Mouse (Mus musculus): Measurements from ENCODE around the gene 1700029I15Rik. TPM values are rescaled to one million over a fixed set of nuclear protein-coding genes. Genes with fewer than 3 reads are reported as not detected.
A peak's percentile ranks its signal among the peaks of the same experiment; 100 is the strongest.

1700029I15Rik gene
- polyA plus RNA-seq, 1 experiment = 3.2 TPM

DNA sequence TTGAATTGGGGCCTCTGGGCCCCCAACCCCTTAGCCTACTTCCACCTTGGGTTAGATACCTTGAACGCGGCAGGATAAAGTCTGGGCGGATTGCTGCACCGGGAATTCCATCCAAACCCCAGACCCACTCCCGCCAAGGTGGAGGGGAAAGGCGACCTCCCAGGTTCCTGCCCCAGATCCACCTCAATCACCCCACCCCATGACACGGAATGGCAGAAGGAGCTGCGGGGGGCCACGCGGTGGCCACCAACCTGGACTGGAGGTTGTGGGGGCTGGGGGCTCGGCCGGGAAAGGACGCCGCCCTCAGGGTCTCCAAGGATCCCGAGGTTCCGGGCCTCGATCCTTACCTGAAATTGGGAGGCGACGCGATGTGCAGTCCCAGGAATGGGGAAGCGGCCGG is 18.3 kb downstream of the 1700029I15Rik start:
- Histone ChIP-seq H3K4me3 (replicated peaks; ENCODE audit: extremely low read depth, low read depth, low read length) (peak overlapping the region; percentile 15), H3K4me1 (ENCODE audit: control insufficient read depth, insufficient read depth, low read length) (peaks cover 5% of the 10 kb centered on the region; the same call in 1 of the 2 replicates)
- TF ChIP-seq POLR2A (IDR thresholded peaks at IDR 0.05; ENCODE audit: borderline replicate concordance, extremely low read depth, low read depth, low read length) (no peak), CTCF (IDR thresholded peaks at IDR 0.05; ENCODE audit: insufficient read depth, low read length) (no peak)
- WGBS = 6% methylated on average over 22 of the region's 22 CpGs
- DNase-seq = no peak

DNA sequence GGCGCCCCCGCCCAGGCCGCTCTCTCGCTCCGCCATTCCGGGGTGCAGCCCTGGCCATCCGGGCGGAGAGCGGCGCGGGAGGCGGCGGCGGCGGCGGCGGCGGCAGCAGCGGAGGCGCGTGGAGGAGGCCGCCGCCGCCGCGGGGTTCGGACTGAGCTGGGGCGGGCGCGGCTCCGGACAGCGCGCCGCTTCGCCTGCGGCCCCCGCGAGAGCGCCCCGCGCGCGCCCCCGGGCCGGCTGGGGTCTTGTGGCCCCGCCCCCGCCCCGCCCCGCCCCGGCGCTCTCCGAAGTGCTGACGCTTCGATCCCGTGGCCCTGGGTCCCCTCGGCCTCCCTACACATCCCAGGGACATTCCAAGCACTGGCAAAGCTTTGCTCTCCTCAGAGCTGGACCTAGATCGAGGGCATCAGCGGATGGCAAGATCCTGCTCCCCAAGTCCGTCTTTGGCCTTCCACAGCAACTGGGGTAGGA is 18.8 kb downstream of the 1700029I15Rik start, which contains the start of gene Mapk8ip1:
Mapk8ip1 (minus strand) TSS at position 173 of the 471 bp plus-strand sequence.
- Histone ChIP-seq H3K4me3 (replicated peaks; ENCODE audit: extremely low read depth, low read depth, low read length) (peak within 1 kb of the TSS; percentile 54), H3K4me1 (ENCODE audit: control insufficient read depth, insufficient read depth, low read length) (peaks cover 5% of the 10 kb centered on the region; the same call in 1 of the 2 replicates)
- TF ChIP-seq CTCF (IDR thresholded peaks at IDR 0.05; ENCODE audit: insufficient read depth, low read length) = no peak
- no peak for TF ChIP-seq POLR2A (IDR thresholded peaks at IDR 0.05; ENCODE audit: borderline replicate concordance, extremely low read depth, low read depth, low read length)
- DNase-seq = no peak
- WGBS = 2% methylated on average over 42 of the region's 59 CpGs

DNA sequence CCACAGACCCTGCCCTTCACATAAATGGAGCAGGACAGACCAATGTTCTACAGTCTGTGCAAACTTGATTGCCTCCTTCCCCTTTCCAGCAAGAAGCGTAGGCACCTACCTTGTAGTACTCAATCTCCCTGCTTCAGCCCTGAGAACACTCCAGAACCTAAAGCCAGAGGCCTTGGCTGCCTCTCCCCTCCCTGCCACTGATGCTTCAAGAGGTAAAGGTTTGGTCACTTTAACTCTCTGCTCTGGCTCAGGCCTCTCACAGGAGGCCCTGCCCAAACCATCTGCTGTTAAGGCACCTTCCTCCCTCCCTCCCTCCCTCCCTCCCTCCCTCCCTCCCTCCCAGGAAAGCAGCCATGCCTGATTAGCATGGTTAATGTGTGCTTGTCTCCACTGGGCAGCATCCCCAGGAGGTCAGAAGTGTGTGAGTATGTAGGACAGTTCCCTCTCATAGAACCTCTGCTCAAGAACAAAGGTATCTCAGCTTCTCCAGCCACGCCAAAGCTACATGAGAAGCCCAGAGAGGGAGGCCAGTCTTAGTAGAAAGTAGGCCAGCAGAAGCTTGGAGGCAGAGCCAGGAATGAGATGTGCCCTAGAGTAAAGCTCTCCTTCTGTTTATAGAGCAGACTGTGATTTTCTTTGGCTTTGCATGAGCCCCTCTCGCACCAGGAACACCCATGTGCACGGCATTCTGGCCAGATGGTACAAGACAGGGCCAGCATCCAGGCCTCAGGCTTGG is 20.4 kb downstream of the 1700029I15Rik start:
- Histone ChIP-seq H3K4me1 (ENCODE audit: control insufficient read depth, insufficient read depth, low read length) (peaks cover 5% of the 10 kb centered on the region; the same call in 1 of the 2 replicates), H3K4me3 (replicated peaks; ENCODE audit: extremely low read depth, low read depth, low read length) (no peak overlapping the region)
- DNase-seq = no peak
- WGBS = 65% methylated on average over 4 of the region's 4 CpGs
- TF ChIP-seq CTCF (IDR thresholded peaks at IDR 0.05; ENCODE audit: insufficient read depth, low read length) (no peak), POLR2A (IDR thresholded peaks at IDR 0.05; ENCODE audit: borderline replicate concordance, extremely low read depth, low read depth, low read length) (no peak)

DNA sequence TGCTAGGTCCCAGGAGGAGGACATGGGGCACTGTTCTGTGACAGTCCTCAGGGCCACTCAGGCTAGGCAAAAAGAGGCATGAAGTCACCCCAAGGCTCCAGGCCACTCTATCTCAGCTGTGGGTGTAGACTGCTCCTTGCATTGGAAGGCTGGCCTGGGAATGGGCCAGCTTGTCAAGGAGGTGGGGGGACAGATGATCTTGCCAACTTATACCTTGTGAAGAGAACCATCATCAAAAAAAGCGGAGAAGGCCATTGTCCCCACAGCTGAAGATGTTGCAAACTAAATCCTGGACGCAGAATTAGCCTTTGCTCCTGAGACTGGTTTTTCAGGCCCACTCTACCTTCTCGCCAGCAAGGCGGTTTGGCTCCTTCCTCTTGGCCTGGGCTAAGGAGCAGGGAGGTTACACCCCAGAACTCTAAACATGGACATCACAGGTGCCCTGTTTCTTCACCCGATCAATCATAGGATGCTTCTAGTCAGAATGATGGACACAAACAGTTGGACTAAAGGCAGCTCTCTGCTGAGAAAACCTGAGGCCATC is 21.5 kb downstream of the 1700029I15Rik start:
- peaks cover 5% of the 10 kb centered on the region; the same call in 1 of the 2 replicates for H3K4me1 ChIP-seq (ENCODE audit: control insufficient read depth, insufficient read depth, low read length)
- no peak for TF ChIP-seq CTCF (IDR thresholded peaks at IDR 0.05; ENCODE audit: insufficient read depth, low read length)
- no peak for TF ChIP-seq POLR2A (IDR thresholded peaks at IDR 0.05; ENCODE audit: borderline replicate concordance, extremely low read depth, low read depth, low read length)
- DNase-seq = no peak
- no peak overlapping the region for H3K4me3 ChIP-seq (replicated peaks; ENCODE audit: extremely low read depth, low read depth, low read length)
- 85% methylated on average over 5 of the region's 5 CpGs for WGBS

DNA sequence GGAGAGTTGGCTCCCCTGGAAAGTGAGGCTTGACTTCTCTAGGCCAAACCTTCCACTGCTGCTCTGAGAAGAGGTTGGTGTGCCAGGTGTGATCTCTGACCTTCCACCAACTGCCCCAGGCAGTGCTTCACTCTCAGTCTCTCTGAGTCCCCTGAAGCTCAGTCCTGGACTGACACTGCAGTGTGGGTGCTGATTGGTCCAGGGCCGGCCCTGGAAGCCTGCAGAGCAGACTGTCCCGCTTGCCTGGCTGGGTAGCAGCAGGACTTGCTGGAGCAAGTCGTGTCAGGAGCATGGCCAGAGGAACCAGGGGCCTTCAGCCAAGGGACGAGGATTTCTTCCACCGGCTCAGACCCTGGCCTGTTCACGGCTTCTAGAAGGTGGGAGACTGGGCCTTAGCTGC is 22.4 kb downstream of the 1700029I15Rik start:
- no peak for TF ChIP-seq CTCF (IDR thresholded peaks at IDR 0.05; ENCODE audit: insufficient read depth, low read length)
- Histone ChIP-seq H3K4me3 (replicated peaks; ENCODE audit: extremely low read depth, low read depth, low read length) (no peak overlapping the region), H3K4me1 (ENCODE audit: control insufficient read depth, insufficient read depth, low read length) (peaks cover 5% of the 10 kb centered on the region; the same call in 1 of the 2 replicates)
- 80% methylated on average over 6 of the region's 6 CpGs for WGBS
- no peak for DNase-seq

DNA sequence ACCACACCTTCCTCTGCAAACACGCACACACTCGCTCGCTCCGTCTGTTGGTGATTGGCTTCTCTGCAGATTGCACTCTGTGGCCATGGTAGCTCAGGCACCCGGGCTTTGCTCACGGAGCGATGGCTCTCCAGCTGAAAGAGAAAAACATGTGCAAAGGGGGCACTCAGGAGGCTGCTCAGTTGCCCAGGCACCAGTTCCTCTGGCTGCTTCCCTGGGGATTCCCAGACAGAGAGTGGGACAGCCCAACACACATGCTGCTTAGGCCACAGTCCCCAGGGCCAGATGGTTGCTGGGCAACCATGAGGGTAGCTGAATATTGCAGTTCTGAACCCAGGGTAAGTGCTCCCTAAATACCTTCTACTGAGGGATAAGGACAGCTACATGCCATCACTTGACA is 23.3 kb downstream of the 1700029I15Rik start:
- Histone ChIP-seq H3K4me1 (ENCODE audit: control insufficient read depth, insufficient read depth, low read length) (peaks cover 4% of the 10 kb centered on the region; the same call in 1 of the 2 replicates), H3K4me3 (replicated peaks; ENCODE audit: extremely low read depth, low read depth, low read length) (no peak overlapping the region)
- no peak for DNase-seq
- TF ChIP-seq CTCF (IDR thresholded peaks at IDR 0.05; ENCODE audit: insufficient read depth, low read length) = no peak
- TF ChIP-seq POLR2A (IDR thresholded peaks at IDR 0.05; ENCODE audit: borderline replicate concordance, extremely low read depth, low read depth, low read length) = no peak
- 81% methylated on average over 7 of the region's 7 CpGs for WGBS

DNA sequence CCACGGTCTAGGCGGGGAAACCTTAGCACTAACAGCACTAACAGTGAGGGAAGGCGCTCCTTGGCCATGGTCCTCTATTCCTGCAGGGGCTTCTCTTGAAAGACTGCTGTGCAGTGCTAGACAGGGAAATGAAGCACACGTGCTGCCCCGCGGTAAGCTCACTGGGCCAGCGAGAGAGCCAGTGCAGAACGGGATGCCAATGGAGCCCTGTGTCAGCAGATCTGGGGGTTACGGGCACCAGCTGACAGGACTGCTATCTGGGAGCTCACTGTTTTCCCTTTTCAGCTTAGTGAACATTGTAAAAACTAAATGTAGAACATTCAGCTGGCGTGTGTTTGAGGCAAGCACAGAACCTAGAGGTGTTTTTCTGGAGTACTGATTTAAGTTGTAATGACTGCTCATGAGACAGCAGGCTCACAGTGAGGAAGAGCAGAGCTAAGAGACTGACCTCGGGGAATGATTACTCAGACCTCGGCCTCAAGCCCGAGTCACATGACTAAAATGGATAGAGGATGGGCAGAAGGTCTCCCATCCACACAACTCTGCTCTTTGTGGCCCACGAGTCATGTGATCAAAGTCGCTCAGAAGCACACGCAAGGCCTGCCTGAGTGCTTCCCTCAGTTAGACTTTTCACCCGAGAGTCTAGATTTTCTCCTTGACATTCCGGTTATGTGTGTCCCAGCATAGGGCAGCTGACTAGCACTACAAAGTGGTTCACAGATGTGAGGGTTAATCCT is 26.1 kb downstream of the 1700029I15Rik start:
- no peak overlapping the region for H3K4me3 ChIP-seq (replicated peaks; ENCODE audit: extremely low read depth, low read depth, low read length)
- no peak for TF ChIP-seq CTCF (IDR thresholded peaks at IDR 0.05; ENCODE audit: insufficient read depth, low read length)
- TF ChIP-seq POLR2A (IDR thresholded peaks at IDR 0.05; ENCODE audit: borderline replicate concordance, extremely low read depth, low read depth, low read length) = no peak
- WGBS = 89% methylated on average over 18 of the region's 18 CpGs
- no peaks in the 10 kb centered on the region for H3K4me1 ChIP-seq (ENCODE audit: control insufficient read depth, insufficient read depth, low read length)
- DNase-seq = no peak

DNA sequence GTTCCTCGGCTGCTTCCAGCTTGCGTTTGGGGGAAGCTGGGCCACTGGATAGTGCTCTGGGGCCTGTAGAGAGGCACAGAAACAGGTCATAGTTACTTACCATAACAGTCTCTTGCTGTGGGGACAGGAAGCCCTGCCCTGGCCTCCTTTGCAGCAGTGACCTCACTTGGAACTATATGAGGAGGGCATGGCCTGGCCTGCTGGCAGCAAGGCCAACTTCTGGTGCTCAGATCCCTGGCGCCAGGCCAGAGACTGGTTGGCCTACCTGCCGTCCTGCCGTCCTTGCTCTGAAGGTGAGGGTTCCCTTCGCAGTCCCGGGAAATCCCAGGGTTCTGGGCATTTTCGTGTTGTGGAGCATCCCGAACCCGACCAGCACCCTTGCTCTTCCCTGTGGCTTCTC is 29.4 kb downstream of the 1700029I15Rik start:
- WGBS = 83% methylated on average over 10 of the region's 10 CpGs
- TF ChIP-seq POLR2A (IDR thresholded peaks at IDR 0.05; ENCODE audit: borderline replicate concordance, extremely low read depth, low read depth, low read length) (no peak), CTCF (IDR thresholded peaks at IDR 0.05; ENCODE audit: insufficient read depth, low read length) (no peak)
- DNase-seq = no peak
- H3K4me1 ChIP-seq (ENCODE audit: control insufficient read depth, insufficient read depth, low read length) = no peaks in the 10 kb centered on the region
- no peak overlapping the region for H3K4me3 ChIP-seq (replicated peaks; ENCODE audit: extremely low read depth, low read depth, low read length)

DNA sequence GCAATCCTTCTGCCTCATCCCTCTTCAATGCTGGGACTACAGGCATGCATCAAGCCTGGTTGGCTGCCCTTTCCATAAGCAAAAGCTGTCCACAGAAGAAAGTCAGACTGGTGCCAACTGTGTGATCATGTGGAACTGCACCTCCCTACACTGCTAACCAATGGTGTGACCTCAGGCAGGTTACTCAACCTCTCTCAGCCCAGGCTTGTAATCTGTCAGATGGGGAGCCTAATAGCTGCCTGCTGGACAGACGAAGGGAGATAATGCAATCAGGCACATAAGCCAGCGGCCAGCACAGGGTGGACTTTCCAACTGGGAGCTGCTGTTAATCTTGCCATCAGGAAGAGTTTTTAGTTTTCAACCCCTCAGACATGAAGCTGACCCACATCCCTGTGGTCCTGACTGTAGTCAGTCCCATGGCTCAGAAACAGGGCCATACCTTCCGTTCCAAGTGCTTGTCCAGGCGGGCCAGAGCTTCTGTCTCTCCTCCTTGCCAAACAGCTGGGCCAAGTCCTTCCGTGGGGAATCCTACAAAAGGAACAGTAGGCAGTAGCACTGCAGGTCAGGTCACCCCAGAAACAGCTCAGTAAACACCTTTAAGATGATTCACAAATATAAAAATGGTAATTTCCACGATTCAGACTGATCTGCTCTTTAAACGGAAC is 39.5 kb downstream of the 1700029I15Rik start:
- Histone ChIP-seq H3K4me1 (ENCODE audit: control insufficient read depth, insufficient read depth, low read length) (peaks cover 33% of the 10 kb centered on the region), H3K4me3 (replicated peaks; ENCODE audit: extremely low read depth, low read depth, low read length) (no peak overlapping the region)
- no peak for TF ChIP-seq CTCF (IDR thresholded peaks at IDR 0.05; ENCODE audit: insufficient read depth, low read length)
- no peak for TF ChIP-seq POLR2A (IDR thresholded peaks at IDR 0.05; ENCODE audit: borderline replicate concordance, extremely low read depth, low read depth, low read length)
- DNase-seq = no peak
- 74% methylated on average over 7 of the region's 7 CpGs for WGBS
